Mouse (Mus musculus) liver, adult 2 months (tissue): ENCODE results near the gene Ndufb2. TPM values are rescaled to one million over a fixed set of nuclear protein-coding genes. Genes with fewer than 3 reads are reported as not detected.

Experiments used
- DNase-seq: peaks from one replicate; pipeline ENCODE4 v3.0.0-alpha.2; 2011; ENCODE audit warnings: low read depth, low spot score; ENCODE audit errors: extremely low read depth
- H3K27ac ChIP-seq: fragments of 200-500 bp; replicated peaks from 2 replicates; pipeline ENCODE4 v1.5.1; 2012; ENCODE audit warnings: low read depth, mild to moderate bottlenecking, control low read depth, inconsistent platforms, low read length; ENCODE audit not compliant: insufficient read depth
- H3K27me3 ChIP-seq: fragments of 200-500 bp; 2 replicates; pipeline ENCODE4 v1.6.1; 2012; ENCODE audit warnings: mild to moderate bottlenecking, moderate library complexity, low read length, inconsistent platforms; ENCODE audit not compliant: control insufficient read depth, insufficient read depth
- H3K36me3 ChIP-seq: fragments of 200-500 bp; 2 replicates; pipeline ENCODE4 v1.6.1; 2012; ENCODE audit warnings: low read length, inconsistent platforms; ENCODE audit not compliant: control insufficient read depth, insufficient read depth
- H3K4me1 ChIP-seq: fragments of 200-500 bp; 2 replicates; pipeline ENCODE4 v1.6.1; 2011; ENCODE audit warnings: low read length; ENCODE audit not compliant: control insufficient read depth, insufficient read depth
- H3K4me3 ChIP-seq: fragments of 200-500 bp; 2 replicates; pipeline ENCODE4 v1.5.1; 2011; ENCODE audit warnings: low read depth, mild to moderate bottlenecking, control low read depth, low read length, moderate library complexity; ENCODE audit not compliant: insufficient read depth
- H3K79me2 ChIP-seq: fragments of 200-500 bp; 2 replicates; pipeline ENCODE4 v1.6.1; 2012; ENCODE audit warnings: inconsistent platforms, mild to moderate bottlenecking, low read length, moderate library complexity; ENCODE audit not compliant: control insufficient read depth, insufficient read depth
- H3K9ac ChIP-seq: fragments of 200-500 bp; 2 replicates; pipeline ENCODE4 v1.6.1; 2012; ENCODE audit warnings: low read depth, mild to moderate bottlenecking, control low read depth, inconsistent platforms, low read length
- CTCF ChIP-seq: fragments of 200-500 bp; IDR thresholded peaks from 2 replicates; pipeline ENCODE4 v1.5.1; 2011; ENCODE audit warnings: low read depth, low read length, control low read depth
- POLR2A ChIP-seq: fragments of 200-500 bp; IDR thresholded peaks from 2 replicates; pipeline ENCODE4 v1.6.1; 2011; ENCODE audit warnings: low read length, control low read depth; ENCODE audit not compliant: insufficient read depth; ENCODE audit errors: extremely low read depth
- WGBS: fragments of 180-500 bp; shearing (Covaris S2); methylation state at CpG from one replicate; pipeline ENCODE4 v1.1.7; 2018; 5-methylcytosine and 5-hydroxymethylcytosine counted together
- polyA plus RNA-seq: library from polyadenylated mRNA; depleted of rRNA; stranded (reverse); fragments of >200 nt; gene quantifications from 2 replicates; pipeline ENCODE4 v1.2.3, GENCODE M21; 2012; rRNA removed
- total RNA-seq: library from RNA; depleted of rRNA; stranded (reverse); fragments of >200 nt; gene quantifications from 2 replicates; pipeline ENCODE4 v1.2.3, GENCODE M21; 2014; rRNA removed

The Ndufb2 gene
- total and polyA plus RNA-seq, 2 experiments, result 235 to 465 TPM

DNA sequence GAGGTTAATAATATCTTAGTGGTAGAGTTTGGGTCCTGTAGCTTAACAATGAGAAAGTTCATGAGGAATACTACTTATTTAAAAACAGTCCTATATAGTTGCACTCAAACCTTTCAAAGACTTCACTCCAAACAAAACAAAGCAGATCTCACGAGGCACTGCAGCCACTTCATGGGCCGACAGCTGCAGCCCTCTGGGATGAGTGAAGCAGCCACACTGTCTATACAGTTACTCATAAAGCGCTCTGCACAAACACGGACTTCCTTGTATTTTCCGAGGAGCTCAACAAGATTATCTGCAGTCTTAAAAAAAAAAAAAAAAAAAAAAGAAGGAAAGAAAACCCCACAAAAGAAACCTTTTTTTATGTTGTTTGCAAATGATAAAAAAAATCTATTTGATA is 15.0 kb downstream of the Ndufb2 start:
- no peak for DNase-seq
- Histone ChIP-seq H3K79me2 (no peaks in the 10 kb centered on the region), H3K4me1 (peaks cover 2% of the 10 kb centered on the region; the same call in 1 of the 2 replicates), H3K36me3 (peaks cover 8% of the 10 kb centered on the region; the same call in 1 of the 2 replicates), H3K27ac (no peak overlapping the region), H3K4me3 (no peak overlapping the region), H3K9ac (no peak overlapping the region), H3K27me3 (no peaks in the 10 kb centered on the region)
- WGBS, result 79% methylated on average over 5 of the region's 5 CpGs
- TF ChIP-seq POLR2A, result no peak
- TF ChIP-seq CTCF, result no peak

DNA sequence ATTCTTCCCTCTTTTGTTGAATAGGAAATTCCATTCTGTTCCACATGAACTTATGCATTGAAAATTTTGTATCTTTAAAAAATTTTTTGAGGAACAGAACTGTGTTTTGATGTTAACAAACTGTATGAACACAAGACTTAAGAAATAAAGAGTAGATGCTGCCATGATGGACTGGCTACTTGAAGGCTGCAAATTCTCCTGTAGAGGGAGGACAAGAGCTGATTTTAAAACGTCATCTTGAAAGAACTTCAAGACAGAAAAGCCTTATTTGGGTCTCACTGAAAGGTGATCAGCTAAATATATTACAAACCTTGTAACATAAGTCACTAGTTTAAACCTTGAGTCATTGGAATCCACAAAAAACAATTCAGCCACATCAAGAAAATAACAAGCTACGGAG is 17.8 kb downstream of the Ndufb2 start:
- H3K9ac ChIP-seq, result no peak overlapping the region
- no peaks in the 10 kb centered on the region for H3K79me2 ChIP-seq
- 87% methylated on average over 2 of the region's 2 CpGs for WGBS
- TF ChIP-seq CTCF, result no peak
- no peak for TF ChIP-seq POLR2A
- DNase-seq, result no peak
- no peaks in the 10 kb centered on the region for H3K27me3 ChIP-seq
- H3K4me3 ChIP-seq, result no peak overlapping the region
- peaks cover 2% of the 10 kb centered on the region; the same call in 1 of the 2 replicates for H3K4me1 ChIP-seq
- H3K36me3 ChIP-seq, result peaks cover 10% of the 10 kb centered on the region; the same call in 1 of the 2 replicates
- no peak overlapping the region for H3K27ac ChIP-seq

GRCm38 (mm10) chr6:39611296-39611695 is 18.9 kb downstream of the Ndufb2 start:
- no peaks in the 10 kb centered on the region for H3K27me3 ChIP-seq
- no peak for TF ChIP-seq CTCF
- no peak for TF ChIP-seq POLR2A
- H3K27ac ChIP-seq, result no peak overlapping the region
- no peaks in the 10 kb centered on the region for H3K79me2 ChIP-seq
- H3K4me1 ChIP-seq, result peaks cover under 1% of the 10 kb centered on the region; the same call in 1 of the 2 replicates
- 32% methylated on average over 2 of the region's 2 CpGs for WGBS
- no peak for DNase-seq
- no peak overlapping the region for H3K9ac ChIP-seq
- peaks cover 13% of the 10 kb centered on the region; the same call in 1 of the 2 replicates for H3K36me3 ChIP-seq
- H3K4me3 ChIP-seq, result no peak overlapping the region

Other genes with a start within 250 kb of the Ndufb2 start
- 13.7 and 14.6 TPM in 2 replicates for gene Slc37a3, start 214.9 kb upstream of the Ndufb2 start, total RNA-seq
- gene Slc37a3, start 214.9 kb upstream of the Ndufb2 start, polyA plus RNA-seq, result 11.5 and 13.6 TPM in 2 replicates
- gene Rab19, start 211.4 kb upstream of the Ndufb2 start, total RNA-seq, result 0.46 and 0.47 TPM in 2 replicates
- gene Rab19, start 211.4 kb upstream of the Ndufb2 start, polyA plus RNA-seq, result 0.12 and 0.31 TPM in 2 replicates
- gene Mkrn1, start 172.1 kb upstream of the Ndufb2 start, total RNA-seq, result 23.1 and 24.2 TPM in 2 replicates
- 12.8 and 14.0 TPM in 2 replicates for gene Mkrn1, start 172.1 kb upstream of the Ndufb2 start, polyA plus RNA-seq
- gene Dennd2a, start 34.7 kb upstream of the Ndufb2 start, total RNA-seq, result 1.3 and 1.6 TPM in 2 replicates
- 2.0 TPM in 2 replicates for gene Dennd2a, start 34.7 kb upstream of the Ndufb2 start, polyA plus RNA-seq
- gene Adck2, start 18.7 kb upstream of the Ndufb2 start, total RNA-seq, result 4.4 and 4.5 TPM in 2 replicates
- gene Adck2, start 18.7 kb upstream of the Ndufb2 start, polyA plus RNA-seq, result 4.2 and 5.1 TPM in 2 replicates
- gene Gm42420, start 6.8 kb upstream of the Ndufb2 start, total RNA-seq, result 0.65 and 1.2 TPM in 2 replicates
- 0.27 TPM in 1 of 2 replicates, not detected in the other for gene Gm42420, start 6.8 kb upstream of the Ndufb2 start, polyA plus RNA-seq
- gene Braf, start 132.9 kb downstream of the Ndufb2 start, total RNA-seq, result 8.9 and 9.0 TPM in 2 replicates
- 2.9 and 4.9 TPM in 2 replicates for gene Braf, start 132.9 kb downstream of the Ndufb2 start, polyA plus RNA-seq
- 137 and 210 TPM in 2 replicates for gene Mrps33, start 218.4 kb downstream of the Ndufb2 start, total RNA-seq
- gene Mrps33, start 218.4 kb downstream of the Ndufb2 start, polyA plus RNA-seq, result 38.4 and 43.0 TPM in 2 replicates